Mouse (Mus musculus): Measurements from ENCODE around the gene Olfr1023.

Gene Olfr1023

GRCm38 (mm10) chr2:85885340-85885739, at the start of gene Olfr1023:
Olfr1023 (plus strand) TSS chr2:85885640.
- DNase-seq = no peak

GRCm38 (mm10) chr2:85845383-85845782, 40.1 kb upstream of the Olfr1023 start, which contains the start of gene Olfr1019:
Olfr1019 (minus strand) TSS chr2:85845483.
- no peak for DNase-seq

- DNase-seq = no peak
Measured at GRCm38 (mm10) chr2:85846730-85847129, 38.7 kb upstream of the Olfr1023 start, which contains the start of gene Olfr1020. Olfr1020 (plus strand) TSS chr2:85847030.

- DNase-seq = no peak
Measured at GRCm38 (mm10) chr2:85868294-85868693, 17.1 kb upstream of the Olfr1023 start, which contains the start of gene Olfr1022. Olfr1022 (plus strand) TSS chr2:85868594.

GRCm38 (mm10) chr2:85904952-85905351, 19.5 kb downstream of the Olfr1023 start, which contains the start of gene Olfr1024:
Olfr1024 (minus strand) TSS chr2:85905052.
- no peak for DNase-seq

- no peak for DNase-seq
Measured at GRCm38 (mm10) chr2:85913197-85913596, 27.8 kb downstream of the Olfr1023 start.

GRCm38 (mm10) chr2:85914893-85915292, 29.5 kb downstream of the Olfr1023 start, which contains the start of gene Olfr1025-ps1:
Olfr1025-ps1 (plus strand) TSS chr2:85915193.
- DNase-seq = no peak

- DNase-seq = no peak
Measured at GRCm38 (mm10) chr2:85921258-85921657, 35.8 kb downstream of the Olfr1023 start, which contains the start of gene Olfr1026. Olfr1026 (plus strand) TSS chr2:85921558.
